Mouse (Mus musculus): ENCODE measurements around the gene Insc.

- TF ChIP-seq POLR2A (IDR thresholded peaks at IDR 0.05; ENCODE audit: insufficient read depth, low read depth, low read length), result no peak
- TF ChIP-seq CTCF (IDR thresholded peaks at IDR 0.05; ENCODE audit: insufficient read depth, low read depth, low read length), result no peak
These were observed 110.7 kb downstream of the Insc start for GRCm38 (mm10) chr7:114854169-114854568.

Data from olfactory bulb, adult 2 months (tissue).